Mouse (Mus musculus) effector memory CD4-positive, alpha-beta T cell, adult 7 months (primary cell): ENCODE measurements around the gene Aldh1l2. TPM values are rescaled to one million over a fixed set of nuclear protein-coding genes. Genes with fewer than 3 reads are reported as not detected.

ENCODE experiments used
- polyA plus RNA-seq: library from polyadenylated mRNA; unstranded; fragments of 100-300 nt; shearing (Covaris generic); gene quantifications from one replicate; pipeline ENCODE4 v1.2.1, GENCODE M21; 2017

Gene Aldh1l2
- 0.39 TPM for polyA plus RNA-seq

GRCm38 (mm10) chr10:83533910-83534283, at the start of gene Aldh1l2:
TSS of gene Aldh1l2 (minus strand) at chr10:83534140.

DNA sequence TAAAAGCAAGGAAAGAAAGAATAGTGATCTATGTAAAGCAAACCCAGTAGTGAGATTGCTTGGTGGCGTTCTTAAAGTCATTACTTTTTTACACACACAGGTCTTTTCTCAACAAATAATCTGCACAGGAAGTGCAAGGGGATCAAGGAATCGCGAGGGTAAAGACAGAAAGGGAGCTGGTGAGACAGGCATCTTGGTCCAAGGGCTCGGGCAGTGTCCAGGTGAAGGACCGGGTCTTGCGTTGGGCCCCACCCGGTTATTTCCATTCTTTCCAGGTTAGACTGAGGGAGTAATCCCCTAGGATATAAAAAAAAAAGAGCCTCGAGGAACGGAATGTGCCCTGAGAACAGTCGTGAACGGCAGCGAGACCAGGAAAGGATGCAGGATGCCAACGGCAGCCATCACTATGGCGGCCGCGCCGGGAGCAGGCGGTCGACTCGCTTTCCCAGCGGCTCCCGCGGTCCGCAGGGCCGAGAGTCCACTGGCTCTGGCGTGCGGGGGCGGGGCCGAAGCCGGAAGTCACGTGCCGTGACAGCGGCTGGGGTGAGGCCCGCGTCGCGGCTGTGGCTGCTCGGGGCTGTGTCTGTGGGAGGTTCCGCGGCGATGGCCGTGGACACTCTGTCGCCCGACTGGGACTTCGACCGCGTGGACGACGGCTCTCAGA, 9.6 kb upstream of the Aldh1l2 start, which contains the start of gene Washc4:
Washc4 (plus strand) TSS at position 314 of the 664 bp plus-strand sequence.

Other genes with a start within 250 kb of the Aldh1l2 start
- gene Slc41a2, start 196.3 kb downstream of the Aldh1l2 start, polyA plus RNA-seq = 7.2 TPM
- 0.54 TPM for gene D10Wsu102e, start 173.9 kb downstream of the Aldh1l2 start, polyA plus RNA-seq
- gene Washc4, start 9.6 kb upstream of the Aldh1l2 start, polyA plus RNA-seq = 43.6 TPM
- 59.5 TPM for gene Appl2, start 114.6 kb upstream of the Aldh1l2 start, polyA plus RNA-seq
- 3.3 TPM for gene 1500009L16Rik, start 188.7 kb upstream of the Aldh1l2 start, polyA plus RNA-seq